Mouse (Mus musculus): ENCODE measurements at regions not wholly inside any gene's neighbourhood (a gene's known extent, or its start where the extent isn't known, plus 50 kb on each side); places are given as distances from the start of the nearest gene placed in this dataset.

DNA sequence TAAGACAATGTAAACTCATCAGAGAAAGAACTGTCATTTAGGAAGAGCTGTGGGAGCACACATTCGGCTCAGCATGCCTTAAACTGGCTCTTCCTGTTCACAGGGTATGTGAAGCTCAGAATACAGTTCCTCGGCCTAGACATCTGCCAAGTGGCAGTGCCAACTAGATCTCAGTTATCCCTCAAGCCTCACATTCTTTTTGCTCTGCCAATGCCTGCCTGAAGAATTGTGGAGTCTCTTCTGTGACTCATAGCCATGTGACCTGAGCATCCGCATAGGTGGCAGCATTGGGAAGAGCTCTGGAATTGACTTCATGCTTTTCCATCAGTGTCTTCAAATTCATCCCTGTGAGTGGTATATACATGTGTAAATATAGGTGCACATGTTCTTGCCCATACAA is 59.7 kb downstream of the Prlhr start:
- 74% methylated on average over 3 of the region's 3 CpGs for WGBS
- no peak for DNase-seq (ENCODE audit: low read depth, low spot score)

DNA sequence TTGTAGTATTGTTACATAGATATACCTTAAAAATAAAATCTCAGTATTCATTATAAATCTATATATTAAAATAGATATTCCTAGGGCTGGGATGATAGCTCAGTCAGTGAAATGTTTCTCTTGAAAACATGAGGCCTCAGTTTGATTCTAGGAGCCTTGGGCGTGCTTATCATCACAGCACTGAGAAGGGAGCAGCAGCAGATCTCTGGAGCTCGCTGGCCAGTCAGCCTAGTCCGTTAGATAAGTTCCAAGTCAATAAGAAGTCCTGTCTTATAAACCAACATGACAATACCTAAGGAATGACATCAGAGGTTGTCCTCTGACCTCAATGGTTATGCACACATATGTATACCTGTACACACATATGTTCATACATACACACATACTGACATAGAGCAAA is 68.7 kb downstream of the Prlhr start:
- no peak for DNase-seq (ENCODE audit: low read depth, low spot score)

DNA sequence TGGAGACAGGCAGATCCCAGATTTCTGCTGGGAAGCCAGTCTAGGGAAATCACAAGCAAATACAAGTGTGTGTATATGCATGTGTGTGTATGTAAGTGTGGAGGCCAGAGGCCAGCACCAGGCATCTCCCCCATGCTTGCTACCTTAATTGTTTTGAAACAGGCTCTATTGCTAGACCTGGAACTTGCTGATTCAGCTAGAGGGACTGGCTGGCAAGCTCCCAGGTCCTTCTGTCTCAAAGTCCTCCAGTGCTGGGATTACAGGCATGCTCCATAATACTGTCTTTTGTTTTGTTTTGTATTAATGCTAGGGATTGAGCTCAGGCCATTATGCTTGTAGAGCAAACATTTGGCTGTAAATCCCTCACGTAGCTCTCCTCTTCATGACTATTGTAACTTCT is 70.4 kb downstream of the Prlhr start:
- WGBS: 27% methylated on average over 1 of the region's 1 CpGs
- DNase-seq (ENCODE audit: low read depth, low spot score): no peak

More for the DNA sequence above, 68.7 kb downstream of the Prlhr start:
- WGBS: 56% methylated on average over 3 of the region's 3 CpGs

DNA sequence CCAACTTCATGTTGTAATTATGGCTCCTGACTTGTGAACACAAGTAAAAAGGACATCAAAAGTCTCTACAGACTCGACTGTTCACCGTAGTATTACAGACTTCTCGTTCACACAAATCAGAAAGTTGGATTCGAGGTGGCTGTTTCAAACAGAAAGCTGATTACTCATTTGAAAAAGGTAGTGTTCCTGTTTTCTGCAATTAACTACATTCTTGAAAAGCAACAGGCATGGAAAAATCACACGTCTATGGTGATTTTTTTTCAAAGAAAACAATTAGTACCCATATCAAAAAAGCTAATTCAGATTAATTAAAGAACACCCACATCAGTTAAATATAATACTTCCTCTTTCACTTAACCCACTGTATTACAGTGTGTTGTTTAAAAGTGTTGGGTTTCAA is 71.5 kb downstream of the Prlhr start:
- WGBS: 80% methylated on average over 5 of the region's 5 CpGs

DNA sequence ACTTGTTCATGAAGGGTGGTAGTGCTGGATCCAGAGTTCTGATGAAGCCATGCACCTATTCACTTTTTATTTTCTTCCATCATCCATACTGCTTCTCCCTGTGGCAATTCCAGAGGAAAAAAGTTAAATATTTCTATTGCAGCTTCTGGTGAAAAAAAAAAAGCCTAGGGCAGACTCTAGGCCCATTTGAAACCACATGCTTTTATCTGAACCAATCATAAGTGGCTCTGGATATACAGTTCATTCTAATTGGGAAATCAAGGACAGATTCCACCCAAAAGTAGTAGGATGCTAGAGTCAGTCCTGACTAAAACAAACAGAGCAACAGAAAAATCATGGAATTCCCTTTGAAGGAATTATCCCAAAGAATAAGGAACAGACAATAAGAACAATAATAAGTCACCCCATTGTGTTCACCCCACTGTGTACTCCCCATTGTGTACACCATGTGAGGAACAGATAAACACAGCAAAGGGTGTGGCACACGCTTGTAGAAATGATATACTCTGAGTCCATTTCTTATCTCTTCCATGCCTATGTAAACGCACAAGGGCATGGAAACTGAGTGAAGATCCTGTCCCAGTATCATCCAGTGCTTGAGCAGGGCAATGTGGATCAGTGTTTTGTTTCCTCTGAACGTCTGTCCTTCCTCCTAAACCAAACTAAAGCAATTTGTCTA is 81.4 kb downstream of the Prlhr start:
- DNase-seq (ENCODE audit: low read depth, low spot score): no peak
- WGBS: 28% methylated on average over 3 of the region's 3 CpGs

More for the DNA sequence above, 71.5 kb downstream of the Prlhr start:
- DNase-seq (ENCODE audit: low read depth, low spot score): no peak

DNA sequence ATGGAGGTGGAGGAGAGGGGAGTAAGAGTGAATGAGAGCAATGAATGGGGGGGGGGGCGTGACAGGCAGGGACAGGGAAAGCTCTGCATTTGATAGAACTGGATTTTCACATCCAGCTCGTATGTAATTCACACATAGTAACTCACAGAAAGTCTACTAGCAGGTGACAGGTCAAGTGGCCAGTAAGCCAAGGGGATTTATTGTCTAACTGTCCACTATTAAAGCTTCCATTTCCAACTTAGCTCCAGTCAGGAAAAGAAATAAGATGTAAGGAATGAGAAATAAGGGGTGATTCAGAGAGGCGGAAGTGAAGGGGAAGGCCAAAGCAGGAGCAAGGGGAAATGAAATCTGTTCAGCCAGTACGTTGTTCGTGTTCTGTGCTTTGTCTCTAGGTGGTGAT is 83.4 kb downstream of the Prlhr start:
- no peak for DNase-seq (ENCODE audit: low read depth, low spot score)
- WGBS: 64% methylated on average over 5 of the region's 5 CpGs

DNA sequence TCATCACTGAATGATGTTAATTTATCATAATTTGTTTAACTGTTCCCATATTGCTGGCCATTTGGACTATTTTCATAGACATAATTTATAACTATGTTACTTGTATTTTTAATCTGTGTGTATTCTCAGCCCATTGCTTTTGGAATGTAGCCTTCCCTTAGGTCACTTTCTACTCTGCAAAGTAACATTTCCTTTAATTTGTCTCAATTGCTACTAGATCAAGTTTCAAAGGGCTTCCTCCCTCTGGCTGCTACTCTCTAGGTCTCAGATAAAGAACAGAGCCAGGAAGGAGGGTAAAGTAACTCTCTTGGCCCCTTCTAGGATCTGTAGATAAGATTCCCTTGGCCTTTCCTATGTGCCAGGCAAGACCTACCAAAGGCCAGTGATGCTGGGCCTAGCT is 85.4 kb downstream of the Prlhr start:
- DNase-seq (ENCODE audit: low read depth, low spot score): no peak

DNA sequence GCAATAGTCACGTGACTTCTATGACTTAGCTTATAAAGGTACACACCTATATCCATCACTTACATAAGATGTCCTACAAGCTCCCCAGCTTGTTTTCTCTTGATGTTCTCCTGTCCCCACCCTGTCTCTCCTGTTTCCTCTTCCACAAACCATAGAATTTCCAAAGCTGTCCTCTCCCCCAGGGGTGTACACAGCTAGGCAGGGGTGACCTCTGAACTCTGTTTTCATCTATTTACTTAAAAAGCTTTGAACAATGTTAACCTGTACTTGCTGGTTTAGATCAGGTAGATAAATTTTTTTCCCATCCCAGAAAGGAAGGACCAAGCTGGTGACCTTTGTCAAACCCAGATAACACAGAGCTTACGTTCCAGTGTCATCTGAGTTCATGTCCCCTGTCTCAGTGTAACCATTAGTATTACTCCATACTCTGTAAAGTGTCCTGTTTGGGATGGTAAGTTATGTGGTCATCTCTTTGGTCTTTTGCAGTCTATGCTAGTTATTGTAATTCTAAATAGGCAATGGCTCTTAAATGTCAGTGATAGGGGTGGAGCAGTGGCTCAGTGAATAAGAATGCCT is 89.0 kb downstream of the Prlhr start:
- DNase-seq (ENCODE audit: low read depth, low spot score): no peak
- 48% methylated on average over 2 of the region's 2 CpGs for WGBS

DNA sequence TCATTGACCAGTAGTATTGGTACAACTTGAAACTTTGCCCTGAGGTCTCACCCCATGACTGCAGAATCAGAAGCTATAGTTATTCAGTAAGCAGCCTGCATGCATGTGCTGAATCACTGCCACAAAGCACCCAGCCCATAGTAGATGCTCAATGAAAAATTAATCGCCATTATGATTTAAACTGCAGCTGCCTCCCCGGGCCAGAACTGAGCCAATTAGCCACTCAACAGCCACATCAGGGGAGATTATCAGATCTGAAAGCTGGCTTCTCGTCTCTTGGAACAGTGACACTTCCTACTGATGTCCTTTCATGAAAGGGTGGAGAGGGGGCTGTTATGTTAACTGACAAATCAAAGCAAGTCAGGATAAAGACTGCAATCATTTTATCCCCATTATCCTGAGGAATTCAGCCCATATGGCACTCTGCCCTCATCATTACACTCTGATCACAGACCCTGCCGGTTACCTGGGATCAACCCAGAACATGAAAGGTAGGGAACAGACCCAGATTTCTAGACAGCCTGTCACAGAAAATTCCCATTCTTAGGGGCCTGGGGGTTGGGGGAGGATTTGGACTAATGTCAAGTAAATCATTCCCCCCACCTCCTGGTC is 104.0 kb downstream of the Prlhr start:
- DNase-seq (ENCODE audit: low read depth, low spot score): no peak

DNA sequence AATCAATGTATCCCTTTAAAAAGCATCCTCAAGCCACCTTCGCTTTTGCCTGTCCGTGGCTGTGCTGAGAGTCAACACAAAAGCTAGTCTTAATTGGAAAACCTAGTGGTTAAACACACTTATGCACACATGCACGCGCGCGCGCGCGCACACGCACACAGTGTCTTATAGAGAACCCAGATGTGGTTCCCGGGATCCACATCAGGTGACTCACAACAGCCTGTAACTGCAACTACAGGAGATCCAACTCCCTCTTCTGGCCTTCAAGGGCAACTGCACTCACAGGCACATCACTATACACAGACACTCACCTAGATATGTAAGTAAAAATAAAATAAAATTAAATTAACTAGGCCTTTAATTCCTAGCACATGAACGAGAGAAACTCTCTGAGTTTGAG is 118.4 kb upstream of the Fam204a start:
- no peak for DNase-seq (ENCODE audit: low read depth, low spot score)
- 91% methylated on average over 12 of the region's 12 CpGs for WGBS

More for the DNA sequence above, 104.0 kb downstream of the Prlhr start:
- 65% methylated on average over 4 of the region's 4 CpGs for WGBS

DNA sequence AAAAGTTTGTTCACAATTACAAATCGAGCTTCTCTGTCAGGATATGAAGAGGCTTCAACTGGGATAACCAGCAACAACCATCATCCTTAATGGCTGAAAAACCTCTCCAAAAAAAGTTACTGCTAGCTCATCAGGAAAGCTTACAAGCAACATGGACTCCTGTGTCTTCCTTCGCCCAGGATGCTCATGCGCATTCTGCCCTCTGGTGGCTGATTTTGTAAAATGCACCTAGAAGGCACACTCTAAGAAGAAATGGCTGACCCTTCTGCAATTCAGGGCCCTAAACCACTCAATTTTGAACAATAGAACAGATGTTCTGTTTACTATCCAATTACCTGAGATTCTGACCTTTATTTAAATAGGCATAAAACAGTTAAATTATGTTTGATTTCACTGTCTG is 115.0 kb upstream of the Fam204a start:
- peak; percentile 7 for DNase-seq (ENCODE audit: low read depth, low spot score)
- WGBS: 9% methylated on average over 3 of the region's 3 CpGs

DNA sequence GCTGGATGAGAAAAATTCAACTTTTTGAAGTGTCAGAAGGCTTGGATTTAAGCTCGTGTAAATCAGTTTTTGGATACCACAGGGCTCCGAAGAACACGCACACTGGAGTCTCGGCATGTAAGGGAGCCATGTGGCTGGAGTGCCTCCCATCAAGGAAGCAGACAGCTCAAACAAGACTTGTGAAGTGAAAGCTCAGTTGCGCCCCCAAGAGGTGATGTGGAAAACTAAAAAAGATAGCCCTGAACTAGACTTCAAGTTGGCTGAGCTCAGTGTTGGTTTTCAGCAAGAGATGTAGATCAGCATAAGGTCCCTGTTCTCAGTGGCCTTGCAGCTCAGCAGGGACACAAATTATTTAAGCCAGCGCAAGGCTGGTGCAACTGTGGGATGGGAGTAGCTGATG is 113.7 kb upstream of the Fam204a start:
- DNase-seq (ENCODE audit: low read depth, low spot score): no peak

DNA sequence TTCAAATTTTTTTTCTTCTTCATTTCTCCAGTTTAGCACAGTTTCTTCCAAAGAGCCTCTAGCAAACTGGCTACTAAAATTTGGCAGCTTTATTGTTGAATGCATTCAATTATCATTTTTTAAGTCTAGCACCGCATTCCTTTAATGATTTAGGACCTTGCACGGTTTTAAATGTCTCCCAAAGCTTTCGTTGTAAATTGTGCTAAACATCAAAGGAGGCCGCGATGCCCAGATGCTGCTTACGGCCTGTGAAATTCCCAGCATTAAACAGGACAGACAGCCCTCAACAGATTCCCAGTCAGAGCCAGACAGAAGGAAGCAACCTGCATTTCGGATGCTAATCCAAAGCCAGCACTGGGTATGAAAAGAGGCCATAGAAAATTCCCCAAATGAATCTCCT is 108.0 kb upstream of the Fam204a start:
- no peak for DNase-seq (ENCODE audit: low read depth, low spot score)
- WGBS: 45% methylated on average over 7 of the region's 7 CpGs

More for the DNA sequence above, 113.7 kb upstream of the Fam204a start:
- 88% methylated on average over 6 of the region's 6 CpGs for WGBS

DNA sequence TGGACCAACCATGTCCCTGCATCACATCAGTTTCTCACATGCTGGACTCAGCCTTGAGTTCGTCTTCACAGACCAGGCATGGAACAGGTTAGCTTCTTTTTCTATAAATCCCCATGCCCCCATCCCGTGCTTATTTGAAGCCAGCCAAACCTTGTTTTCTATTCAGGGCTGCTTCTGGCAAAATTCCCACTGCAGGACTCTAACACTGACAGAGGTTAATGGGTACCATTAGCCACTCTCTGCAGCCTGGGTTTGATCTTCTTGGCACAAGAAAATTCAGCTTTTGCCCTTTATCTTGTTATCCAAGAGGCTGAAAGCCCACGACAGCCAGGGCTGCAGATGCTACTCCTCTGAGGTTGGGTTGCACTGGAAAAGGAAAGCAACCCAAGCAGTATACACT is 101.8 kb upstream of the Fam204a start:
- 61% methylated on average over 3 of the region's 3 CpGs for WGBS
- no peak for DNase-seq (ENCODE audit: low read depth, low spot score)

DNA sequence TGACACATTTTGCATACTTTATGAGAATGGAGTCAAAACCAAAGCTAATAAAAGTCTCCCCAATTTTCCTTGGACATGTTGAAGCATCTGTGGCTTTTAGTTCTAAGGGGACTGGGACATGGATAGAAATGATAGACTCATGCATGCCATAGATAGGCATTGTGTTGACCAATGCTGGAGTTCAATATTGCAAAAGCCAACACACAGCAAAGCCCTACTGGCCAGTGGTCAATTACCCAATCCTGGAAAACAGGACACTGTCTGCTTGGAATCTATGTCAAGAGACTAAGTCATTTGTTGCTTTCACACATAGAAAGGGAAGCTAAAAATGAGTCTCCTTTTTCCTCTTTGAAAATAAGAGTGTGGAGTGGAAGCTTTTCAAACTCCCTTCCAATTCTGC is 99.1 kb upstream of the Fam204a start:
- no peak for DNase-seq (ENCODE audit: low read depth, low spot score)

DNA sequence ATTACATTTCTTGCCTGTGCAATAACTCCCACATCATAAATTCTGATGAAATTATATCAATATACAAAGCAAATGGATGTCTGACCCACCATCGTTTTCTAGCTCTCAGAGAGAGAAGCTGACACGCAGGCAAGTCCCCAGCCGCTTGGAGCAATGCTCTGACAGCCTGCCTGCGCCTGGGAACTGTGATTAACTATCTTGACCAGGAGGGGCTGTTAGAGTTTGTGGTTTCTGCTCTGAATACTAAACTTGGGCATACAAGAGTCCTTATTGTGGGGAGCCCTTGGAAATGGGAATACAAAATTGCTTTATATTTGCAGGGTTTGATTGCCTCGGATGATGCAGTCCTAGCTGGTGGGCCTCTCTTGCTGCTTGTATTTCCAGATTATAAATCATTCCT is 98.6 kb upstream of the Fam204a start:
- 33% methylated on average over 5 of the region's 5 CpGs for WGBS
- no peak for DNase-seq (ENCODE audit: low read depth, low spot score)

DNA sequence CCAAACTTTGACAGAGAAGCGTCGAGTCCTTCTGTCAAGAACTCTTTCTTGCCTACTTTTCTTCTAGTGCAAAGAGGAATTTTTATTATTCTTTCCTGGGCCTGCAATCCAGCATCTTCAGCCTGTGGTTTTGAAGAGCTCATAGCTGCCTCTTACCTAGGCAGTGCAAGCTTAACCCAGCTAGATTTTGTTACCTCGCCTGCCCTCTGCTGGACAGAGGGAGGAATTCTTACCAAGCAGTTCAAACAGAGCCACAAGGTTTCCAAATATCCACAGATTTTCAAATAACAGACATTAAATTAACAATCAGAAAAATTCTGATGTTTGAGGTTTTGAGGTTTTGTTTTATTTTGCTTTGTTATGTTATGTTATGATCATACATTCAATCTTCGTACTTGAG is 84.1 kb upstream of the Fam204a start:
- 19% methylated on average over 4 of the region's 4 CpGs for WGBS
- DNase-seq (ENCODE audit: low read depth, low spot score): peak; percentile 45

DNA sequence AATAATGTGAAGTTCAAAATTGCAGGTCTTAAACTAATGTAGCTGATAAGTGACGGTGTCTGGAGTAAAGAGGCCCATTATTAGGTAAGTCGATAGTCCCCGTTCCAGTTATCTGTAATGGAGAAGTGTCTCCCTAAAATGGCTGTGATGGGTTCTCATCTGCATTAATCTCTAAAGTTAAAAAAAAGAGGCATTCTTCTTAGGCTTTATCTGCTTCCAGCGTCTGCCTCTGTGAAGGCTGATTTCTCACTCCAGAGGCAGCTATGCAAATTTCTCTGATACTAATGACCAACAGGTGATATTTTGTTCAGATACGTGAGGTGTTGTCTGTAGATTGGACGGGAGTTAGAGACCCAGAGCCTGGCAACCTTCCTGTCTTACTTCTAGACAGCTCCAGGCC is 75.9 kb upstream of the Fam204a start:
- DNase-seq (ENCODE audit: low read depth, low spot score): no peak
- 74% methylated on average over 6 of the region's 6 CpGs for WGBS

DNA sequence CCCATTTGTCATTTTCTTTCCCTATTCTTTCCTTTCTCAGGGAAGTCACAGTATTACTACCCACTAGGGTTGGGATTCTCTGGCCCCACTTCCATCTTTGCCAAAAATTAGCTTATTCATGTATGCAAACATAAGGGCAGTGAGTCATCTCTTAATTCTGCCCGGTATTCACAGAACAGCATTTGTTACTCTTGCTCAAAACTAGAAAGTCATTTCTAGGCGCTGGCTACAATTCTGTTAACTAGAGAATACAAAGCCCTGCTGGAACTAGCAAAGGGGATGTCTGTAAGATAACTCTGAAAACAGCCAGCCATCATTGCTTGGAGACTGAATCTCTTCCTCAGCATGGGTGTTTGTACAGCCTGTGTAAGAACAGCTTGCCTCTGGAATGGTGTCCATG is 74.4 kb upstream of the Fam204a start:
- 48% methylated on average over 2 of the region's 2 CpGs for WGBS
- no peak for DNase-seq (ENCODE audit: low read depth, low spot score)

DNA sequence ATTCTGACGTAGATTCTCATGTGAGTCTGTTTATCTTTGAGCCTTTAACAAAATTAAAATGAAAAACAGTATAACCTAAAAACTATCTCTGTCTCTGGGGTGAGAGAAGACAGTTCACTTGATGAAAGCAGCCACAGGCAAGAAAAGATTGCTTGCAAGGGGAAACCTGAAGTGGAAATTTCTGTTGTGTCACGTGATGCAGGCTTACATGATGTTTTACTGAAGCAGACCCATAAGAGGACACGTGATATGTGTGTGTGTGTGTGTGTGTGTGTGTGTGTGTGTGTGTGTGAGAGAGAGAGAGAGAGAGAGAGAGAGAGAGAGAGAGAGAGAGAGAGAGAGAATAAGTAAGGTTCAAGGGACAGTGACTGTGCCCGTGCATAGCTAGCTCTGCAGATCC is 63.7 kb upstream of the Fam204a start:
- no peak for DNase-seq (ENCODE audit: low read depth, low spot score)
- 79% methylated on average over 4 of the region's 4 CpGs for WGBS

DNA sequence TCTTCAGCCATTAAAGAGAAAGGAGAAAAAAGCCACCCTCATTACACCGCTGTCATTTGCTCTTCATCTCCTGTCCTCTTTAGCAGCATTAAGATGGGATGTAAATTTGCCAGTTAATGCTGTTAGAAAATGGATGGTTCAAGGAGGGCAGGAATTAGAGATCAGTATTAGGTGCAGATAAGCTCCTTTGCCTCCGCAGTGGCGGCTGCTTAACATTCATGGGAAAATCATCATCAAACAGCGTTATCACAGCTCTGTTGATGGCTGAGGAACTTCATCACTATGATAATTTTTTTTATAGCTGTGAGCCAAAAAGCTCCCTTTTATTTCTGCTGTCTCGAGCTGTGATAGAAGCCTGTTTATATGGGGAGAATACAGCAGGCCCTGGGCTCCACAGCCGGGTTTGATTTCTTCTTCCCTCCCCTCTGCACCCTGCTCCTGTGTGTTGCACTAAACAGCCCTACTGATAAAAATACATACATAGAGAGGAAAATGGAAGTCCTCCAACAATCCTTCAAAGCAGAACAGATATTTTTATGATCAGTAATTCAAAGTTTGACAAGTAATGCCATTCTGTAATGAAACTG is 60.4 kb upstream of the Fam204a start:
- DNase-seq (ENCODE audit: low read depth, low spot score): no peak
- WGBS: 33% methylated on average over 6 of the region's 6 CpGs
